Mouse (Mus musculus) adrenal gland (tissue): ENCODE data around the gene Ticam1.

Source experiments
- intact Hi-C: fragments of 180-260 bp; cut with DNase I; formaldehyde crosslinking; loops from one replicate; pipeline ENCODE4 v1.15.1; 2025

Gene Ticam1

GRCm38 (mm10) chr17:56291826-56292475 lies 15.4 kb upstream of the Ticam1 start:
- intact Hi-C loops, result no loop called here

- intact Hi-C loops, result no loop called here
These were observed 14.6 kb upstream of the Ticam1 start for GRCm38 (mm10) chr17:56291171-56291511.

GRCm38 (mm10) chr17:56290388-56291170 lies 14.0 kb upstream of the Ticam1 start:
- intact Hi-C loops, result no loop called here

GRCm38 (mm10) chr17:56289371-56290331 lies 13.1 kb upstream of the Ticam1 start:
- intact Hi-C loops, result no loop called here

GRCm38 (mm10) chr17:56288866-56289265 lies 12.3 kb upstream of the Ticam1 start:
- intact Hi-C loops, result no loop called here

GRCm38 (mm10) chr17:56287830-56288229 lies 11.2 kb upstream of the Ticam1 start:
- intact Hi-C loops, result no loop called here

GRCm38 (mm10) chr17:56285995-56286394 lies 9.4 kb upstream of the Ticam1 start:
- intact Hi-C loops, result no loop called here

GRCm38 (mm10) chr17:56283316-56283715 lies 6.7 kb upstream of the Ticam1 start:
- intact Hi-C loops, result no loop called here

- intact Hi-C loops, result no loop called here
These were observed 6.2 kb upstream of the Ticam1 start for GRCm38 (mm10) chr17:56282802-56283201.

- intact Hi-C loops, result no loop called here
These were observed 4.6 kb upstream of the Ticam1 start for GRCm38 (mm10) chr17:56281193-56281592.

GRCm38 (mm10) chr17:56279481-56280155 lies 3.0 kb upstream of the Ticam1 start:
- intact Hi-C loops, result no loop called here

- intact Hi-C loops, result no loop called here
These were observed 1.8 kb upstream of the Ticam1 start for GRCm38 (mm10) chr17:56278340-56278739.

GRCm38 (mm10) chr17:56277567-56277893 lies 944 bp upstream of the Ticam1 start:
- intact Hi-C loops, result no loop called here

- intact Hi-C loops, result no loop called here
These were observed 625 bp downstream of the Ticam1 start for GRCm38 (mm10) chr17:56275842-56276480.

GRCm38 (mm10) chr17:56273986-56274385 lies 2.6 kb downstream of the Ticam1 start:
- intact Hi-C loops, result no loop called here

GRCm38 (mm10) chr17:56273482-56273881 lies 3.1 kb downstream of the Ticam1 start:
- intact Hi-C loops, result no loop called here

- intact Hi-C loops, result no loop called here
These were observed 3.9 kb downstream of the Ticam1 start for GRCm38 (mm10) chr17:56272644-56273043.

- intact Hi-C loops, result no loop called here
These were observed 4.9 kb downstream of the Ticam1 start for GRCm38 (mm10) chr17:56271609-56272253.

GRCm38 (mm10) chr17:56269741-56270140 lies 6.8 kb downstream of the Ticam1 start:
- intact Hi-C loops, result no loop called here

GRCm38 (mm10) chr17:56269153-56269630 lies 7.4 kb downstream of the Ticam1 start:
- intact Hi-C loops, result no loop called here
